Mouse (Mus musculus) ovary, postnatal 10 days (tissue): ENCODE data around the gene Isg20l2.
"Not testable (repeated sequence)": the region's sequence is repeated elsewhere in the genome, so short reads cannot be mapped to it uniquely, and the experiment has no call there.

ENCODE experiments used
- DNase-seq: peaks from one replicate; pipeline ENCODE4 v3.0.0; 2022; ENCODE audit warnings: low spot score

The Isg20l2 gene

DNA sequence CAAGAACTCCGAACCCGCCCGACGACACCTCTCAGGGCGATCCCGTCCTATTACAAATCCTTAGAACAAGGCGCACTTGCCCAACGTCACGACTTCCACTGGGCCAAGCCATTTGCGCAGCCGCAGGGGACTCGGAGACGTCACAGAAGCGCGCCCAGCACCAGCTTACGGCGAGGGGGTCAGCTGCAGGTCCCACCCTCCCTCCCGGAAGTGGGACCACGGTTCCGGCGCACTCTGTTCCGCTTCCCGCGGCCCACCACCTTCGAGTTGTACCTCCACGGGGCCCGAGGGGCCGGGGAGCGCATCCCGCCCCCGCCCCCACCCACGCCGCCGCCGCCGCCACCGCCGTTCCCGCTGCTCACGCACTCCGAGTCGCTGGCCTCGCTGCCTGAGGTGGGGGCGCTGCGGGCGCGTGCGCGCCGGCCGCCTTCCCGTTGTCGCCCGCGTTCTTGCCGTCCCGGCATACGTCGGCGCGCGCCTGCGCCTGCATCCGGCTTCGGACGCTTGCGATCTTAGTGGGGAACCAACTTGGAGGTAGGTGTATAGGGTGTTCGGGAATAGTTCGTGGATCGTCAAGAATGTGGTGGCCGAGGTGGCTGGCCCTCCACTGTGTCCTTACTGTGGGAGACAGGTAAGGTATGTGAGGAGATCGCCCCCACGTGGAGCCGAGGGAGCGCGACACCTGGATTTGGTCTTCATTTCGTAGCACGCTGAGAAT lies at the start of gene Isg20l2, which contains the start of gene Rrnad1:
Gene Isg20l2, plus strand, starts transcription at position 237 of the 718 bp plus-strand sequence.
Gene Rrnad1, minus strand, starts transcription at position 640 of the 718 bp plus-strand sequence.
- peak; percentile 91 for DNase-seq

DNA sequence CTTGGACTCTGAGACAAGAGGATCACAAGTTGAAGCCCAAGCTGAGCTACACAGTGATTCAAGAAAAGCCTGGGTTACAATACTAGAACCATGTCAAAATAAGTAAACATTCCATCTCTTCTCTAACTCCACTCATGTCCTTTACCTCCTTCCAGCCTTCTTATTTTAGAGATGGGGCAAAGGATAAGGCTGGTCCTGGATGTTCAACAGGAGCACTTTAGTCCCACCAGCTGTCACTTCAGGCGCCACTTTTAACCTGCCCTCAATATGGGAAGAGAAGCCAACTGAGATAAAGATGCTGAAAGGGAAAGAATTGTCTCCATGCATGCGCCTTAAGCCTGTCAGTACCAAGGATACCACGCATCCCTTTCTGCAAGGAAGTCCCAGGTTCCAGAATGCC lies 45.8 kb upstream of the Isg20l2 start:
- DNase-seq: no peak

DNA sequence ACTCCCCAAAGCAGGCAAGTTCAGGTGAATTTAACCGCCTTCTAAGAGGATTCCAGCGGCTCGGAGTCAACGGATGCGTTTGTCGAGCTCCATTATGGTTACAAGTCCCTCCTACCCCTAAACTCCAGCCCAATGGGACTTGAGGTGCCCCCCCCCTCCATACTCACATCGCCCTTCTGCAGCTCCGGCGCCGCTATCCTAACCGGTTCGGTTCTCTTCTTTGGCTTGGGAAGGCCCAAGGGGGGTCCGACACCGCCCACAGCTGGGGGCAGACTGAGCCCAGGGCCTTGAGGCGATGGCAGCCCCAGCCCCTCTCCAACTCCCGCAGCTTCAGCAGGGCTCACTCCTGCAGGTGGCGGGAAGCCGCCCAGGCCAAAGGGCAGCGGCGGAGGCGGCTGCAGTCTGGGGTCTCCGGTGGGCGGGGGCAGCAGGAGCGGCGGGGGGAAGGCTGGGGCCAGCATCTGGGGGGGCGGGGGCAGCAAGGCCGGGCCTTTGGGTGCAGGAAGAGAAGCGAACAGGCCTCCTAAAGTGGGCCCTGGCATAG lies 45.3 kb upstream of the Isg20l2 start:
- peak; percentile 28 for DNase-seq

DNA sequence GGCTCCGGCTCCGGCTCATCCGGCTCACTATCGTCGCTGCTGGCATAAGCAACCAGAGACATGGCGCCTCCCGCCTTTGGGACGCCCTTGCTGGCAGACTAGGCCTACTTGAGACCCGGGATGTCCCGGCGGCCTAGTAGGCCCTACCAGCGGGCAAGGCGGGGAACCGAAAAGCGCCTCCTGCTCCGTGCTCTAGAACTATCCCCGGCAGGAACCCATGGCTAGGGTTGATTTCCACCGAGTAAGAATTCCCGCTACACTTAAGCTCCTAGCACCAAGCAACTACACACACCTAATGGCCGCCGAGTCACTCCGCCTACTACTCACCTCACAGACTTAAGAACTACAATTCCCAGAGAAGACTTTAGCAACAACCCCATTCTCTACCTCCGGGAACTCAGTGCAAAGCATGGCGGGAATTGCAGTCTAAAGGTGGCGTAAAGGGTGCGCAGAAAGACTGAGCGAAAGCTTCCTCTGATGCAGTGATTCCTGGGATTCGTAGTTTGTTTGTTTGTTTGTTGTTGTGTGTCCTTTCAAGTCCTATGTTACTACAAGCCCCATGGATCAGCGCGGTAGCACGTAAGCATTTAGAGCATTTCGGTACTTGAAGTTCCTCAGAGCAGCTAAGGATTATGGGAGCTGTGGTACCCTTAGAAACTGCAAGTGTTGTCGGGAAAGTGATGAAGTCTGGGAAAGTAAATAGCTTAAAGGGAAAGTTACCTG lies 44.7 kb upstream of the Isg20l2 start, which contains the start of gene Prcc:
Gene Prcc, minus strand, starts transcription at position 328 of the 723 bp plus-strand sequence.
- peak; percentile 59 for DNase-seq

DNA sequence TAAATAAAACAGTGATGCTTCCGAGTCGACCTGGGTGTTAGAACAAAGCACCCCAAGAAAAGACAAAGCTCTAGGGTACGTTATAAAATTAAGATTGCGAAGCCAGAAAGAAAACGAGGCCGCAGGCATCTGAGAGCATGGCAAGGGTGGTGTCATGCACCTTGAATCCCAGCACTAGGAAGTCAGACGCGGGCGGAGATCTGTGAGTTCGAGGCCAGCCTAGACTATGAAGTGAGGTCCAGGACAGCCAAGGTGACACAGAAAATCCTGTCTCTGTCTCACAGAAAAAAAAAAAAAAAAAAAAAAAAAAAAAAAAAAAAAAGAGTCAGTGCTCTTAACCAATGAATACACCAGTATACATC lies 44.1 kb upstream of the Isg20l2 start:
- peak; percentile 15 for DNase-seq

DNA sequence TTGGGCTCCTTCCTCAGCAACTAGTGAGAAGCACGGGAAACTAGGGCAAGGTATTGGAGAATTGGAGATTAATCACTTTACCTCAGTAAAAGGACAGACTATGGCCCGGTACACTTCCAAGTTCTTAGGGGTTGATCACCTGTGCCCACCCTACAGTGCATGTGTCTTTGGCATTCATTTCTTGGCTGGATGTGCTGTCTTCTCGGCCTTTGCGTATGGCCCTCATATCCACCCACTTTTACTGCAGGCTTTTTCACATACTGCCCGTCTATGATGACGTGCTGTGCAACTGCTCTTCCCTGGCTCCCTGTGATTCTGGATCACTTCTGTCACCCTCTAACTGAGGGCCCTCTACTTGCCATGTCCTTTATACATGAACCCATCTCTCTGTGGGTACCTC lies 43.7 kb upstream of the Isg20l2 start:
- no peak for DNase-seq

DNA sequence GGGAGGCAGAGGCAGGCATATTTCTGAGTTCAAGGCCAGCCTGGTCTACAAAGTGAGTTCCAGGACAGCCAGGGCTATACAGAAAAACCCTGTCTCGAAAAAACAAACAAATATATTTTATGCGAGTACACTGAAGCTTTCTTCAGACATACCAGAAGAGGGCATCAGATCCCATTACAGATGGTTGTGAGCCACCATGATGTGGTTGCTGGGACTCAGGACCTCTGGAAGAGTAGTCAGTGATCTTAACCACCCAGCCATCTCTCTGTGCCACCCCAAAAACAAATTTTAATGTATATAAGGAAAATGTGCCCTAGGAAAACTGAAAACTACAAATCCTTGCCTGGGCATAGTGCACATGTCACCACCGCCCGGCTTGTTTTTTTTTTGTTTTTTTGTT lies 42.7 kb upstream of the Isg20l2 start:
- DNase-seq: not testable (repeated sequence)

DNA sequence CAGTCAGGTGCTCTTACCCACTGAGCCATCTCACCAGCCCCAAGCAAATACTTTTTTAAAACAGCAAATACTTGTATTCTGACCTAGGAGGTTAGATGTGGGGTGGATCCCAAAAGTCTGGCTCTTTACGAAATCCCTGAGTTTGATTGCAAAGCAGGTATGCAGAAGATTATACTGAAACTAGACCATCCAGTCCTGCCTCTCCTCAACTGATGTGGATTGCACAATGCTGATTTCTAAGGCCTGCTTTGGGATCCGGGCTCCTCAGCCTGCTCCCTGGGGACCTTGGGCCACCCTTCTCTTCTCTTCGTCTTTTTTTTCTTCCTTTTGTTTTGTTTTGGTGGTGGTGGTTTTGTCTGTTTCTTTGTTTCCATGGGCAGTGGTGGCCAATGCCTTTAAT lies 38.6 kb upstream of the Isg20l2 start:
- DNase-seq: no peak

DNA sequence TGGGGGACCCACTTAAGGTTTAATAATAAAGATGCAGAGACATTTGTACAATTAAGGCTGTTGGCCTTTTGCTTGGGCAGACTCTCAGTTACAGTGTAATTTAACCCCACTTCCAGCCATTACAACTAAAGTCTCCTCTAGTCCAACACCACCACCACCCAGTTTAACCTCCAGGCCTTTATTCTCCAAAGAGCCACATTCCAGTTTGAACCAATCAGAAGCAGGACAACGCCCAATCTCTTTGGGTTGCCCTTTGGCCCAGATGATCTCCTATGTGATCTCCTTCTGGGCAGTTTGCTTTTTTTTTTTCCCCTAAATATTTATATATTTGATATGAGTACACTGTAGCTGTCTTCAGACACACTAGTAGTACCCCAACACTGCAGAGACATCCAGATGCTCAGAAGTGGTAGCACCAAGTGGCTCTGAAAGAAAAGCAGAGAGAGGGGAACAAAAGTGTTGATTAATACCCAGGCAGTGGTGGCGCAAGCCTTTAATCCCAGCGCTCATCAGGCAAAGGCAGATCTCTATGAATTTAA lies 36.7 kb upstream of the Isg20l2 start:
- no peak for DNase-seq

DNA sequence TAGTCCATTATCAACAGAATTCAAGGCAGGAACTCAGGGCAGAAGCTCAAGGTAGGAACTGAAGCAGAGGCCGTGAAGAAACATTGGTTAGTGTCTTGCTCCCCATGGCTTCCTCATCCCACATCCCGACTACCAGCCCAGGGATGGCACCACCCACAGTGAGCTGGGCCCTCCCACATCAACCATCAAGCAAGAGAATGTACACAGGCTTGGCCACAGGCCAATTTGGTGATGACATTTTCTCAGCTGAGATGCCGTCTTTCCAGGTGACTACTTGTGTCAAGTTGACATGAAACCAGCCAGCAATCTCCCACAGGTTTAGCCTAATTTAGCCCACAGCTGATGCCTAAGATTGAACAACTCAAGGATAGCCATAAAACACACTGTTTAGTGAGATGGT lies 30.8 kb upstream of the Isg20l2 start:
- no peak for DNase-seq

DNA sequence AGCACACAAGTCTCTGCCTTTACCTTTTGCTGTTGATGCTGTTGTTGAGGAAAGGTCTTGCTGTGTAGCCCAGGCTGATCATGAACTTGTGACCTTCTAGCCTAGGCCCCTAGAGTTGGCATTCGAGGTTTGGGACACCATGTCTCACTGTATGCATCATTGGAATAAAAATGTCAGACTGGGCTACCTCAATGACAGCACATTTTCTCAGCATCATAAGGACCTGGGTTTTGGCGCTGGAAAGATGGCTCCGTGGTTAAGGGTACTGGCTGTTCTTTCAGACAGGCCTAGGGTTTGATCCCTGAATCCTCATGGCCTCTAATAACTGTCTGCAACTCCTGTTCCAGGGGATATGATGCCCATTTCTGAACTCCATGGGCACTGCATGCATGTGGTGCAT lies 30.3 kb upstream of the Isg20l2 start:
- DNase-seq: no peak

DNA sequence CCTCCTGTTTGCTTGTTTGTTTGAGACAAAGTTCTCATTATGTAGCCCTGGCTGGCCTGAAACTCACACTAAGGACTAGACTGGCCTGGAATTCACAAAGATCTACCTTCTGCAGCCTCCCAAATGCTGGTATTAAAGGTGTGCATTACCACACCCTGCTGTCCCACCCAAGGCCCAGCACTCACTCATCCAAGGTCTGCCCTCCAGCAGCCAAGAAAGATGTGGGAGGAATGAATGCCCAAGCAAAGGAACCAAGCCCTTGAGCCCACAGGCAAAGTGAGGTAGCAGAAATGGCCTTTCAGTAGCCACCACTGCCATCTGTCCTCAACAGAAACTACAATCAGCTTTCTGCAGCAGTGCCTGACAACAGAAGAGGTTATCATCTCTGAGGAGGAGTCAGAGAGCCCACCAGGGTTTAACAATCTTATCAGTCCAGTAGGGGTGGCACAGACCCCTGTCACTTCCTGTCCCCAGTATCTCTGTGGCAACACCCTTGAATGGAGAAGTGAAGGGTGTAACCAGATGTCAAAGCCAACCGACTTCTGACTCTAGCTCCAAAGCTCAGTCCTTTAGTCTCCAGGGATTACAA lies 29.0 kb upstream of the Isg20l2 start:
- no peak for DNase-seq

DNA sequence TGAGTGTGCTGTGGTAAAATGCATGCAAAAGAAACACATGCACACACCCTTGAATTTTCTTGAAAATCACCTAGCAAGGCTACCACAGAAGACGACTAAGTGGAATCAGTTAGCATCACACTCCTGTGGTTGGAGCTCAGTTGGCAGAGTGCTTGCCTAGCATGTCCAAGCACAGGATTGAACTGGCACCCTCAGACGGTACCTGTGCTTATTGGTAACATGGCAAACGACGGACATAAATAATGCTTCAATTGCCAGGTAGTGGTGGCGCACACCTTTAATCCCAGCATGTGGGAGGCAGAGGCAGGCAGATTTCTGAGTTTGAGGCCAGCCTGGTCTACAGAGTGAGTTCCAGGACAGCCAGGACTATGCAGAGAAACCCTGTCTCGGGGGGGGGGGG lies 28.2 kb upstream of the Isg20l2 start:
- DNase-seq: not testable (repeated sequence)

DNA sequence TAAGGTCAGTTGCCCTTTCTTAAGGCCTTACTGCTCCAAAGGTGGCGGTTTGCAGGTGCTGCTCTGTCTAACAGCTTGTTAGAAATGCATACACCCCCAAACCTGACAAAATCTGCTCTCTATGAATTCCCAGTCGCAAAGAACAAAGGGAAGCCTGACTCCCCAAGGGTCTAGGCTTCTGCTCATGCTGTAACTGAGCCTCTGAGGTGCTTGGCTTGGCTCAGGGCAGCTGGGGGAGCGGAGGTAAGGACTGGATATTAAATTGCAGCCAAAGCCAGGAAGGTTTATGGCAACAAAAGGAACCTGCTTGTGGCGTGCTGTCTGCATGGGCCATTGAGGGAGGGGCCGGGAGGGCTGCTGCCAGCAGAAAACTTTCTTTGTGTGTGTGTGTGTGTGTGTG lies 26.3 kb upstream of the Isg20l2 start:
- no peak for DNase-seq

DNA sequence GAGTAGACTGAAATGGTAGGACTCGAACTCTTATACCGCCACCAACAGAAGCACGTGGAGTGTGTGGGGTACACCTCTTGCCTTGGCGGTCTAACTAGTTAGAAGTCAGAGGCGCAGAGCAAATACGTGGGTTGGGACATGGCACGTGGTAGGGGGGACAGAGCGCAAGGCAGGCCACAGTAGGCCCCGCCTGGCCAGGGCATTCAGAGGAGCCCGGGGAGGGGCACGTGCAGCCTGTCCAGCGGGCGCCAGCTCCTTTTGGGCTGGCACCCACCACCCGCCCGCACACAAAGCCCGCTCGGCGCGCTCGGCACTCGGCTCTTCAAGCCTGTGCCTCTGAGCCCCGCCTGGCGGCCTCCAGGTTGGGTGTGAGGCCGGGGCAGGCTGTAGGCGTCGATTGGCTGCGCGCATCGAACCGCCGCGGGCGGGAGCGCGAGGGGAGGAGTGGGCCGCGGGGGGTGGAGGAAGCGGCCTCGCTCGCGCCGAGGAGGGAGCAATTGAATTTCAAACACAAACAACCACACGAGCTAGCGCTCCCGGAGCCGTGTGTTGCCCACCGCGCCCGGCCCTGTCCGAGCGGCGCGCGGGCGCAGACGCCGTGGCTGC lies 24.1 kb upstream of the Isg20l2 start, which contains the start of gene Hdgf:
Gene Hdgf, plus strand, starts transcription at position 442 of the 606 bp plus-strand sequence.
- DNase-seq: peak; percentile 73

DNA sequence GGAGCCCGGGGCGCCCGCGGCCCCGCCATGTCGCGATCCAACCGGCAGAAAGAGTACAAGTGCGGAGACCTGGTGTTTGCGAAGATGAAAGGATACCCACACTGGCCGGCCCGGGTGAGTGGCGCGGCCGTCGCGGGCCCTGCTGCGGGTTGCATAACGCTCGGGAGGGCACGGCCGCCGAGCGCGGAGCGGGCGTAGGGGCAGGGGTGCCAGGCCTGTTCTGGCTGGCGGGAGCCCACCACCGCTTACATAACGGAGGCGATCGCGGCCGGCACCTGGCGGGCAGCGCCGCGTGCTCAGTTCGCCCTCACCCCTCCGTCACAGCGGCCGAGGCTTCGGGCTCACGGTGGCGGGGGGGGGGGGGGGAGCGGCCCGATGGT lies 23.5 kb upstream of the Isg20l2 start:
- peak; percentile 46 for DNase-seq

DNA sequence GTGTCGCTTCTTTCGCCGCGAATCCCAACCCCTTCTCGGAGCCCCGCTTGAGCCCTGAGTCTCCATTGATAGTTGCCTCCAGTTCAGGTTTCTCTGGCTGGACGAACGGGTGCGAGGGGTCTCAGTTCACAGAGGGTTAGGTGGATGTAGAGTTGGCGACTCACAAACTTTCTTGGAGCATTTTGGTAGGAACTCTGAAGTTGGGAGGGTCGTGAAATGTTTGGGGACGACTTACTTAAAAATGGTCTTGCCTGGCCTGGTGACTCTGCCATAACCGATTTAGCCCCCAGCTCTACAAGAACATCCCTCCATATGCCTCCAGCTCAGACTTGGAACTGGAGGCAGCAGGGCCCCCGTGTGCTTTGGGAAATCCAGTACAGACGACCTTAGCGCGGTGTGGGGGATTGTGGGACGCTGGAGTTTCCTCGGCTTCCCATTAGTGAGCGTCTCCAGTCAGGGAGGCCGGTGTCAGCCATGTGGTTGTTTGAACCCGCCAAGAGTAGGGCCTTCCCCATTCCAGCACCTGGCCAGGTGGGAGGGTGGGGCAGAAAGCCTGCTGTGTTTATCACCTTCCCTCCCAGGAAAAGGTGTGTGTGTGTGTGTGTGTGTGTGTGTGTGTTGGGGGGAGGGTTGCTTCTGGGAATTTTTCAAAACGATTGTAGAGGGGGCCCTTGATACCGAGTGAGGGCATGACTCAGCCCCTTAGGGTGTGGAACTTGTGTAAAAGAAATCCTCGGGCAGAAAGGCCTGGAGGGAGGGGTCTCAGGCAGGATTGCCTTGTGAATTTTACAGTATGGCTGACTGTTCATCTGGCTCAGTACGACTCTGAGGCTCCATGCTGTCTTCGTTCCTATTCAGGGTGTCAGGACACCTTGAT lies 22.9 kb upstream of the Isg20l2 start:
- DNase-seq: peak; percentile 25

DNA sequence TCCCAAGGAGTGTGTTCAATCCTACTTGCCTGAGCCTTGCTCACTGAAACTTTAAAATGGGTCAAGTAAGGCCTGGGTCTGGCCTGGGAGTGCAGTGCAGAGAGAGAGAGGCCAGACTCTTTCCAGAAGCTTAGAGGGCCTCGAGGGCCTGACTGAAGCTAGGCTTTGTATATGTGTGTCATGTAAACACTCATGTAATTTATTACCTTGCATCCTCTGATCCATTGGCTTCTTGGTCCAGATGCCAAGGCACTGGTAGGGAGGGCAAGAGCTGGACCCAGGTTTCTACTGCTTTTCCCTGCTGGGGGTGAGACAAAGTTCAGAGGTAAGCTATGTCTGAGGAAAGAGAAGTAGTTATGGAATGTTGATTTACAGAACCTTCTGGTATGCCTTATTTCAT lies 22.2 kb upstream of the Isg20l2 start:
- no peak for DNase-seq

DNA sequence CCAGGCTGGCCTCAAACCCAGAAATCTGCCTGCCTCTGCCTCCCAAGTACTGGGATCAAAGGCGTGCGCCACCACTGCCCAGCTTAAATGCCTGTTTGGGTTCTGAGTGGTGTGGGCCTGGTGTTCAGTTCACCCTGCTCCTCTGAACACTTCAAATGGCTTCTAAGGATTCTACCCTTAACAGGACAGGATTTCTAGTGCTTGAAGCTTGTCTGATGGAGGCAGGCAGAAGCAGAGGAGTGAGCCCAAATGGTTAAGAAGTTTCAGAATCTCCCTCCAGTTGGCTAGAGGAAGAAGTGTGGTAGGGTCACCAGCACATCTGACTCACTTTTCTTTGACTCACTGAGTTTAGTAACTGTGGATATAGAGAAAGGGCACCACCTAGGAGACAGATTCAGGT lies 20.7 kb upstream of the Isg20l2 start:
- DNase-seq: no peak

DNA sequence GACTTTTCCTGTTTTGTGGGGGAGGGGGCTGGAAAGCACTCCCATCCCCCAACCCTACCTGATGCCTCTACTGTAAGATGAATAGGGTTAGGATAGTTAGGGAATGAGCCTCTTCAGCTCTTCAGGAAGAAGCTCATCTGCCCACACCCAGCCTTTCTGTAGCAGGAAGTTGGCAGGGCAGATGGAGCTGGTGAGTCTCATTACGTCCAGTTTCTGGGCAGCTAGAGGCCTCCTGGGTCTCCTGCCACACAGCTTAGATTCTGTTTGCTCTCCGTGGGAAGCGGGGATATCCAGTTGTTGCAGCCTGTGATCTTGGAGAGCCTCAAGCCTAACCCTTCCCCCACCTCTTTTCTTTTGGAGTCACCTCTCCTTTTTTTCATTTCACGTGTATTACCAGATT lies 20.2 kb upstream of the Isg20l2 start:
- no peak for DNase-seq

DNA sequence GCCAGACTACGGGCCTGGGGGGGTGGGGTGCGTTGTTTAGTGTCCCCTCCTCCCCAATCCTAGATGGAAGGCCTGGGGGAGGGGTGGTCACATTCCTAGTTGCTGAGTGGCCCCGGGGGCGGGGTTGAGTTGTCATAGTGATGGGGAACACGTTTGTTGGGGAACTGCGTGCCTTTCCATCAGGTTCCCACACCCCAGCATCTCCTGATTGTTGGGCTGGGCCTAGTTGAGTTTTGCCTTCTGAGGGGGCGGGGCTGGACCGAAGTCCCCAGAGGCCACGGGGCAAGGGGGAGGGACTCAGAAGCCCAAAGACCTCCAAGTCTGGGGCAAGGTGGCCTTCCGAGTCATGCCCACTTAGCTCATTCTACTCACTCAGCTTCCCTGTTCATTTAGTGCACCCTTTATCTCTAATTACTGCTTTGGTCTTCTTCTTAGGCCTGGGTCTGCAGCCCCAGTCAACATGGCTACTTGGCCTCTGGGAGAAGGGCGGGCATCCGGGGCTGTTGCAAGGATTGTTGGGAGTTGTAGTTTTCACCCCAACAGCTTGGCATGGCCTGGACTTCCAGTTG lies 19.5 kb upstream of the Isg20l2 start:
- peak; percentile 35 for DNase-seq
